Mouse (Mus musculus) forebrain, embryonic 11.5 days (tissue): Measurements from ENCODE around the gene Kdelr1. TPM values are rescaled to one million over a fixed set of nuclear protein-coding genes. Genes with fewer than 3 reads are reported as not detected.

ENCODE experiments used
- ATAC-seq: fragments of 200-750 bp; cut with Nextera tagmentation; replicated peaks from 2 replicates; pipeline ENCODE4 v1.8.0; 2017; ENCODE audit warnings: moderate TSS enrichment; ENCODE audit not compliant: low FRiP score
- DNase-seq: peaks from one replicate; pipeline ENCODE4 v3.0.0-alpha.2; 2017; ENCODE audit warnings: low spot score
- H3K27ac ChIP-seq: fragments of 300-500 bp; sonication (generic); 2 replicates; pipeline ENCODE4 v1.5.1; 2014; ENCODE audit warnings: low read depth, low read length
- H3K27me3 ChIP-seq: fragments of 300-500 bp; sonication (generic); 2 replicates; pipeline ENCODE4 v1.6.1; 2014; ENCODE audit warnings: mild to moderate bottlenecking, low read length, mixed read lengths; ENCODE audit not compliant: control insufficient read depth, insufficient read depth
- H3K36me3 ChIP-seq: fragments of 300-500 bp; sonication (generic); 2 replicates; pipeline ENCODE4 v1.6.1; 2014; ENCODE audit warnings: mild to moderate bottlenecking, low read length, moderate library complexity, mixed read lengths; ENCODE audit not compliant: control insufficient read depth, insufficient read depth
- H3K4me1 ChIP-seq: fragments of 300-500 bp; sonication (generic); replicated peaks from 2 replicates; pipeline ENCODE4 v1.6.1; 2014; ENCODE audit warnings: low read length, mixed read lengths; ENCODE audit not compliant: control insufficient read depth, insufficient read depth
- H3K4me2 ChIP-seq: fragments of 300-500 bp; sonication (generic); 2 replicates; pipeline ENCODE4 v1.6.1; 2014; ENCODE audit warnings: low read depth, mild to moderate bottlenecking, low read length, moderate library complexity, mixed read lengths; ENCODE audit not compliant: severe bottlenecking
- H3K4me3 ChIP-seq: fragments of 300-500 bp; sonication (generic); 2 replicates; pipeline ENCODE4 v1.5.1; 2014; ENCODE audit warnings: low read depth, low read length
- H3K9ac ChIP-seq: fragments of 300-500 bp; sonication (generic); 2 replicates; pipeline ENCODE4 v1.6.1; 2014; ENCODE audit warnings: low read length
- H3K9me3 ChIP-seq: fragments of 300-500 bp; sonication (generic); 2 replicates; pipeline ENCODE4 v1.6.1; 2016; ENCODE audit warnings: low read length, mixed read lengths; ENCODE audit not compliant: control insufficient read depth
- WGBS: fragments of 180-500 bp; shearing (Covaris S2); extraction: QIAGEN DNeasy Blood & Tissue Kit; methylation state at CpG from one replicate; pipeline ENCODE4 v1.1.7; 2014; 5-methylcytosine and 5-hydroxymethylcytosine counted together
- polyA plus RNA-seq: library from polyadenylated mRNA; unstranded; fragments of >200 nt; fragmentation: Nextera tagmentation; extraction: Ambion mirVana; gene quantifications from 2 replicates; pipeline ENCODE4 v1.2.1, GENCODE M21; 2014

The Kdelr1 gene
- polyA plus RNA-seq, 1 experiment from 2014 or later = 69.4 TPM

- Histone ChIP-seq H3K36me3 (no peaks in the 10 kb centered on the region), H3K4me1 (no peaks in the 10 kb centered on the region), H3K27me3 (no peaks in the 10 kb centered on the region), H3K4me2 (no peak overlapping the region), H3K27ac (no peak overlapping the region), H3K9ac (no peak overlapping the region), H3K9me3 (no peaks in the 10 kb centered on the region), H3K4me3 (no peak overlapping the region)
- no peak for ATAC-seq
- WGBS = 87% methylated on average over 10 of the region's 10 CpGs
- DNase-seq = no peak
Measured at GRCm38 (mm10) chr7:45842950-45843744, 29.4 kb upstream of the Kdelr1 start.

- Histone ChIP-seq H3K36me3 (no peaks in the 10 kb centered on the region), H3K9ac (0 out of 2 replicates have a peak overlapping the region, but pooled peaks have one; percentile 12), H3K27me3 (no peaks in the 10 kb centered on the region), H3K9me3 (no peaks in the 10 kb centered on the region), H3K4me3 (no peak overlapping the region), H3K4me1 (0 out of 2 replicates have a peak, but pooled peaks cover 4% of the 10 kb centered on the region), H3K4me2 (no peak overlapping the region), H3K27ac (no peak overlapping the region)
- 10% methylated on average over 6 of the region's 6 CpGs for WGBS
- ATAC-seq (no peak), DNase-seq (no peak)
Measured at GRCm38 (mm10) chr7:45848447-45849027, 24.0 kb upstream of the Kdelr1 start.

- Histone ChIP-seq H3K36me3 (no peaks in the 10 kb centered on the region), H3K27me3 (no peaks in the 10 kb centered on the region), H3K4me1 (0 out of 2 replicates have a peak, but pooled peaks cover 4% of the 10 kb centered on the region), H3K9ac (no peak overlapping the region), H3K27ac (no peak overlapping the region), H3K4me2 (no peak overlapping the region), H3K4me3 (no peak overlapping the region), H3K9me3 (no peaks in the 10 kb centered on the region)
- DNase-seq = no peak
- 79% methylated on average over 3 of the region's 3 CpGs for WGBS
- ATAC-seq = no peak
Measured at GRCm38 (mm10) chr7:45850661-45851060, 21.9 kb upstream of the Kdelr1 start.

GRCm38 (mm10) chr7:45853089-45853488 is 19.5 kb upstream of the Kdelr1 start:
- Histone ChIP-seq H3K4me2 (no peak overlapping the region), H3K9me3 (no peaks in the 10 kb centered on the region), H3K27me3 (peaks cover 13% of the 10 kb centered on the region), H3K4me1 (peaks cover 4% of the 10 kb centered on the region; the same call in 1 of the 2 replicates), H3K27ac (no peak overlapping the region), H3K36me3 (no peaks in the 10 kb centered on the region), H3K9ac (no peak overlapping the region), H3K4me3 (no peak overlapping the region)
- ATAC-seq (no peak), DNase-seq (no peak)
- WGBS = 84% methylated on average over 12 of the region's 12 CpGs

- no peaks in the 10 kb centered on the region for H3K36me3 ChIP-seq
- WGBS = 3% methylated on average over 30 of the region's 30 CpGs
- ATAC-seq = no peak
- H3K4me2 ChIP-seq = peak overlapping the region; percentile 54
- no peak overlapping the region for H3K27ac ChIP-seq
- no peaks in the 10 kb centered on the region for H3K9me3 ChIP-seq
- DNase-seq = peak; percentile 67
- peak overlapping the region; percentile 27 for H3K4me3 ChIP-seq
- peak overlapping the region; percentile 5; the same call in 1 of the 2 replicates for H3K9ac ChIP-seq
- no peaks in the 10 kb centered on the region; the same call in none of the 2 replicates for H3K4me1 ChIP-seq
- peaks cover 17% of the 10 kb centered on the region for H3K27me3 ChIP-seq
Measured at GRCm38 (mm10) chr7:45856950-45857901, 15.3 kb upstream of the Kdelr1 start.

GRCm38 (mm10) chr7:45859008-45859407 is 13.6 kb upstream of the Kdelr1 start:
- WGBS = 79% methylated on average over 4 of the region's 4 CpGs
- ATAC-seq = no peak
- DNase-seq = no peak
- no peaks in the 10 kb centered on the region for H3K36me3 ChIP-seq
- peaks cover 17% of the 10 kb centered on the region for H3K27me3 ChIP-seq
- H3K9ac ChIP-seq = no peak overlapping the region
- no peak overlapping the region for H3K27ac ChIP-seq
- H3K9me3 ChIP-seq = no peaks in the 10 kb centered on the region
- no peak overlapping the region for H3K4me3 ChIP-seq
- H3K4me2 ChIP-seq = no peak overlapping the region
- H3K4me1 ChIP-seq = no peaks in the 10 kb centered on the region; the same call in none of the 2 replicates

- peaks cover 15% of the 10 kb centered on the region for H3K27me3 ChIP-seq
- 86% methylated on average over 7 of the region's 7 CpGs for WGBS
- DNase-seq = no peak
Measured at GRCm38 (mm10) chr7:45862804-45863203, 9.8 kb upstream of the Kdelr1 start.

GRCm38 (mm10) chr7:45864435-45864834 is 8.1 kb upstream of the Kdelr1 start:
- H3K27me3 ChIP-seq = peaks cover 24% of the 10 kb centered on the region
- no peak overlapping the region for H3K27ac ChIP-seq
- ATAC-seq (no peak), DNase-seq (no peak)
- no peaks in the 10 kb centered on the region for H3K9me3 ChIP-seq
- H3K36me3 ChIP-seq = no peaks in the 10 kb centered on the region
- 75% methylated on average over 3 of the region's 3 CpGs for WGBS
- H3K4me1 ChIP-seq = peaks cover 9% of the 10 kb centered on the region
- no peak overlapping the region for H3K9ac ChIP-seq
- no peak overlapping the region for H3K4me3 ChIP-seq
- H3K4me2 ChIP-seq = no peak overlapping the region

More at GRCm38 (mm10) chr7:45862804-45863203, 9.8 kb upstream of the Kdelr1 start:
- H3K27ac ChIP-seq = no peak overlapping the region
- no peaks in the 10 kb centered on the region for H3K36me3 ChIP-seq
- H3K4me1 ChIP-seq = peaks cover 5% of the 10 kb centered on the region
- no peak overlapping the region for H3K4me2 ChIP-seq
- no peaks in the 10 kb centered on the region for H3K9me3 ChIP-seq
- no peak overlapping the region for H3K4me3 ChIP-seq
- H3K9ac ChIP-seq = no peak overlapping the region
- no peak for ATAC-seq
